ENCODE assay signal across 7 mouse cellular contexts in genomic region chr11:76577588-76578257, GRCm38 (mm10). TPM values are rescaled to one million over a fixed set of nuclear protein-coding genes. Genes with fewer than 3 reads are reported as not detected.
DNase-seq lines count a peak whose midpoint lies in the region; ATAC-seq and TF ChIP-seq lines count a peak whose summit lies in the region.

No protein-coding gene starts in this region.

- no peaks in the 10 kb centered on the region for H3K36me3 ChIP-seq in limb, embryonic 10.5 days
- no peaks in the 10 kb centered on the region for H3K36me3 ChIP-seq in midbrain, embryonic 16.5 days (ENCODE audit: control insufficient read depth, insufficient read depth, low read length)

- DNase-seq in adrenal gland, adult 8-10 months, result peak; percentile 69
- peak; percentile 86 for DNase-seq in gastrocnemius, postnatal 14 days
- DNase-seq in kidney, adult 18-20 months, result peak; percentile 88
- DNase-seq in limb, embryonic 10.5 days (ENCODE audit: low spot score), result peak; percentile 98
- DNase-seq in spleen, adult 18-20 months, result peak; percentile 55 to 83

- H3K9me3 ChIP-seq in limb, embryonic 10.5 days (replicated peaks), result no peaks in the 10 kb centered on the region
- H3K9me3 ChIP-seq in midbrain, embryonic 16.5 days (replicated peaks; ENCODE audit: control insufficient read depth, low read length, poor library complexity, severe bottlenecking), result no peaks in the 10 kb centered on the region

- peaks cover under 1% of the 10 kb centered on the region; the same call in 1 of the 2 replicates for H3K4me1 ChIP-seq in cortical plate, adult 2 months (ENCODE audit: control insufficient read depth, insufficient read depth, low read length)
- peaks cover 15% of the 10 kb centered on the region for H3K4me1 ChIP-seq in limb, embryonic 10.5 days
- H3K4me1 ChIP-seq in midbrain, embryonic 16.5 days (ENCODE audit: control insufficient read depth, insufficient read depth, low read length), result no peaks in the 10 kb centered on the region

- H3K4me3 ChIP-seq in cortical plate, adult 2 months (ENCODE audit: insufficient read depth, low read length), result no peak overlapping the region
- no peak overlapping the region for H3K4me3 ChIP-seq in limb, embryonic 10.5 days
- H3K4me3 ChIP-seq in midbrain, embryonic 16.5 days (ENCODE audit: low read depth, low read length), result no peak overlapping the region

- no peak overlapping the region for H3K4me2 ChIP-seq in midbrain, embryonic 16.5 days (ENCODE audit: low read length)

- ATAC-seq in midbrain, embryonic 16.5 days, result peak; percentile 77

- 0 out of 2 replicates have a peak, but pooled peaks have one; percentile 17 for TF ChIP-seq POLR2A in cortical plate, adult 2 months (IDR thresholded peaks at IDR 0.05; ENCODE audit: extremely low read depth, insufficient read depth, low read length)

- no peak overlapping the region for H3K9ac ChIP-seq in midbrain, embryonic 16.5 days (ENCODE audit: low read depth, low read length)

- 36% methylated on average over 12 of the region's 12 CpGs for WGBS in limb, embryonic 10.5 days
- 28% methylated on average over 12 of the region's 12 CpGs for WGBS in midbrain, embryonic 16.5 days

- intact Hi-C loops in gastrocnemius, postnatal 14 days (cut with DNase I; ENCODE audit: low total_unique reads), result loop anchor here (10.0 kb wide), 1 partner anchor 53 kb away; no protein-coding TSS in a partner anchor

- peaks cover 1% of the 10 kb centered on the region; the same call in 1 of the 2 replicates for H3K27me3 ChIP-seq in limb, embryonic 10.5 days (ENCODE audit: low read depth, poor library complexity, severe bottlenecking)
- H3K27me3 ChIP-seq in midbrain, embryonic 16.5 days (ENCODE audit: control insufficient read depth, insufficient read depth, low read depth, low read length), result no peaks in the 10 kb centered on the region

- peak; percentile 87 for TF ChIP-seq CTCF in cortical plate, adult 2 months (IDR thresholded peaks at IDR 0.05; ENCODE audit: extremely low read depth, insufficient read depth, low read length)

- no peak overlapping the region for H3K27ac ChIP-seq in cortical plate, adult 2 months (ENCODE audit: insufficient read depth, low read length)
- H3K27ac ChIP-seq in limb, embryonic 10.5 days, result peak overlapping the region; percentile 1
- H3K27ac ChIP-seq in midbrain, embryonic 16.5 days (ENCODE audit: low read length), result no peak overlapping the region

RNA-seq across cellular contexts. Expression of gene Abr, which starts 44.4 kb away (rescaled TPM):
- total RNA-seq in adrenal gland, adult 8-10 months (2022), result 100 to 1,000 TPM in 2 of 4 experiments, 10 to 100 TPM in 2; 69.2 to 138 (median 95.9) TPM
- polyA plus RNA-seq in cortical plate, adult 2 months (2012; rRNA removed), result 266 and 292 TPM in 2 replicates
- 10 to 100 TPM; 15.4 to 18.2 TPM for total RNA-seq in gastrocnemius, postnatal 14 days (2021)
- 44.7 and 53.7 TPM in 2 replicates for polyA plus RNA-seq in limb, embryonic 10.5 days (2016; fragmentation: Nextera tagmentation; extraction: Ambion mirVana)
- polyA plus RNA-seq in midbrain, embryonic 16.5 days (2015; fragmentation: Nextera tagmentation; extraction: Ambion mirVana), result 110 and 116 TPM in 2 replicates
